Mouse (Mus musculus) E14TG2a.4 (cell line): Measurements from ENCODE around the gene Mdn1.

Experiments
- CTCF ChIP-seq: conservative IDR thresholded peaks from 2 replicates; pipeline ENCODE4 v1.5.1; 2014; ENCODE audit warnings: low read length
- NANOG ChIP-seq: IDR thresholded peaks from 2 replicates; pipeline ENCODE4 v1.6.1; 2014; ENCODE audit warnings: borderline replicate concordance, low read length, mixed read lengths

DNA sequence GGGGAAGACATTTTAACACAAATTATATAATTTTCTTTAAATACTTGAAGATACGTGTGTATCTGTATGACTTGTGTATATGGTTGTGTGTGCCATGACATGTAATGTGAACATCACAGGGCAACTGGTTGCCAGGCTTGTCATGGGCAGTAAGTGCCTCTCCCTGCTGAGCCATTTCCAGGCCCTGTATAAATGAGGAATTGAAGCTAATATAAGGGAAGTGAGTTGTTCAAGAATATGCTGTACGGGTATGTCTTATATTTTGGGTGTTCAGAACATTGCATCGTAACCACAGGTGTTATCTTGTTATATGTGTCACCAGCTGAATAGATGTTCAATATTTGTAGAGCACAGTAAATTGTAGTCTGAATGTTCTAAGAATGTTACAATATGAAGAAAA, 20.6 kb downstream of the Mdn1 start:
- TF ChIP-seq CTCF, result no peak
- TF ChIP-seq NANOG, result no peak
